Comparison of ENCODE assay signal across 27 mouse cellular contexts in genomic region chr19:59337872-59338681, GRCm38 (mm10). TPM values are rescaled to one million over a fixed set of nuclear protein-coding genes. Genes with fewer than 3 reads are reported as not detected.
DNase-seq lines count a peak whose midpoint lies in the region; ATAC-seq and TF ChIP-seq lines count a peak whose summit lies in the region.
"Had no signal": no experiment of that assay in that cellular context is flagged by ENCODE, and none has a peak within 500 bp of the region (broad histone marks: within the 10 kb centered on the region; RNA-seq: fewer than 3 reads in every experiment).

No protein-coding gene starts in this region.

- TF ChIP-seq CTCF in lung, postnatal 0 days (IDR thresholded peaks at IDR 0.05) = no peak
- TF ChIP-seq CTCF in Patski (IDR thresholded peaks at IDR 0.05) = no peak

- H3K4me2 ChIP-seq in lung, postnatal 0 days (replicated peaks; ENCODE audit: low read depth, low read length) = no peak overlapping the region
- no peak overlapping the region for H3K4me2 ChIP-seq in liver, embryonic 12.5 days
- H3K4me2 ChIP-seq: heart, embryonic 15.5 days; hindbrain, embryonic 14.5 days; lung, embryonic 15.5 days; midbrain, embryonic 12.5 days; neural tube, embryonic 12.5 days; stomach, embryonic 15.5 days had no signal

- POLR2A ChIA-PET in Patski (lab: Charles Lee) = interaction anchor here (0.6 kb wide), 1 partner anchor 12 kb away, joined by 3 read pairs; no protein-coding TSS in a partner anchor

- peak; percentile 44; the same call in 1 of the 2 replicates for ATAC-seq in lung, postnatal 0 days
- peak; percentile 65 for ATAC-seq in Patski
- no peak for ATAC-seq in liver, embryonic 12.5 days
- ATAC-seq in monocyte, adult 5-6 weeks (replicated peaks; ENCODE audit: insufficient number of reproducible peaks, low FRiP score, low TSS enrichment, poor library complexity, severe bottlenecking) = no peak
- ATAC-seq: activated CD4-positive, CD25-positive, alpha-beta regulatory T cell, adult 4 months; inflammation-experienced regulatory T-cells, adult 6 months had no signal

- CTCF ChIA-PET in Patski (lab: Charles Lee) = no interaction called here

- H3K4me1 ChIP-seq in lung, postnatal 0 days (ENCODE audit: insufficient read depth, low read depth, low read length) = peaks cover 7% of the 10 kb centered on the region; the same call in 1 of the 2 replicates
- peaks cover 72% of the 10 kb centered on the region for H3K4me1 ChIP-seq in liver, embryonic 12.5 days
- H3K4me1 ChIP-seq: stomach, embryonic 15.5 days had no signal

- no peak overlapping the region for H3K27ac ChIP-seq in lung, postnatal 0 days (ENCODE audit: low read length)
- H3K27ac ChIP-seq in liver, embryonic 12.5 days = 0 out of 2 replicates have a peak overlapping the region, but pooled peaks have one; percentile 48
- H3K27ac ChIP-seq: embryonic facial prominence, embryonic 10.5 days; forebrain, embryonic 10.5 days; heart, embryonic 15.5 days; hindbrain, embryonic 14.5 days; left cerebral cortex, adult 2 months; liver, embryonic 14.5 days; lung, embryonic 15.5 days; midbrain, embryonic 12.5 days; neural tube, embryonic 12.5 days; stomach, embryonic 15.5 days had no signal

- 79% methylated on average over 3 of the region's 3 CpGs for WGBS in lung, postnatal 0 days
- WGBS in liver, embryonic 12.5 days (ENCODE audit: insufficient replicate concordance) = 63% methylated on average over 3 of the region's 3 CpGs

- no peaks in the 10 kb centered on the region for H3K36me3 ChIP-seq in lung, postnatal 0 days (ENCODE audit: insufficient read depth, low read length)
- H3K36me3 ChIP-seq in liver, embryonic 12.5 days = peaks cover 22% of the 10 kb centered on the region
- H3K36me3 ChIP-seq: heart, embryonic 15.5 days; midbrain, embryonic 12.5 days; neural tube, embryonic 12.5 days; stomach, embryonic 15.5 days had no signal

- no peaks in the 10 kb centered on the region for H3K9me3 ChIP-seq in lung, postnatal 0 days (ENCODE audit: low read length)
- no peaks in the 10 kb centered on the region for H3K9me3 ChIP-seq in liver, embryonic 12.5 days (replicated peaks)
- H3K9me3 ChIP-seq: embryonic facial prominence, embryonic 10.5 days; forebrain, embryonic 10.5 days; heart, embryonic 15.5 days; lung, embryonic 15.5 days; midbrain, embryonic 12.5 days; neural tube, embryonic 12.5 days; stomach, embryonic 15.5 days had no signal

- TF ChIP-seq EP300 in lung, postnatal 0 days (IDR thresholded peaks at IDR 0.05) = no peak

- in situ Hi-C loops in Patski (cut with MboI; ENCODE audit: low pct_unique_long_range_greater_than_20kb) = no loop called here

- no peaks in the 10 kb centered on the region for H3K27me3 ChIP-seq in lung, postnatal 0 days (replicated peaks; ENCODE audit: insufficient read depth, low read length)
- H3K27me3 ChIP-seq in Patski = no peaks in the 10 kb centered on the region
- H3K27me3 ChIP-seq in liver, embryonic 12.5 days (replicated peaks) = no peaks in the 10 kb centered on the region
- H3K27me3 ChIP-seq: heart, embryonic 15.5 days; lung, embryonic 15.5 days; midbrain, embryonic 12.5 days; neural tube, embryonic 12.5 days; stomach, embryonic 15.5 days had no signal

- DNase-seq in lung, postnatal 0 days (ENCODE audit: low spot score) = peak; percentile 54
- DNase-seq in lung, postnatal 14 days = no peak
- no peak for DNase-seq in Patski (ENCODE audit: low read depth, low spot score)
- no peak for DNase-seq in ovary, postnatal 10 days (ENCODE audit: low spot score)
- DNase-seq in thymus, postnatal 14 days = no peak
- DNase-seq in cerebellum, postnatal 14 days = no peak
- DNase-seq: adrenal gland, adult 8-10 months; cerebellum, adult 2 months; gastrocnemius, postnatal 36 days; heart, postnatal 36 days; kidney, adult 18-20 months; kidney, postnatal 10 days; thymus, postnatal 36 days had no signal

- H3K9ac ChIP-seq in lung, postnatal 0 days (replicated peaks; ENCODE audit: low read depth) = no peak overlapping the region
- no peak overlapping the region for H3K9ac ChIP-seq in liver, embryonic 12.5 days
- H3K9ac ChIP-seq: heart, embryonic 15.5 days; hindbrain, embryonic 14.5 days; liver, embryonic 14.5 days; lung, embryonic 15.5 days; midbrain, embryonic 12.5 days; neural tube, embryonic 12.5 days; stomach, embryonic 15.5 days had no signal

- no peak overlapping the region for H3K4me3 ChIP-seq in lung, postnatal 0 days (ENCODE audit: low read depth, low read length)
- H3K4me3 ChIP-seq in liver, embryonic 12.5 days = no peak overlapping the region
- H3K4me3 ChIP-seq: embryonic facial prominence, embryonic 10.5 days; forebrain, embryonic 10.5 days; heart, embryonic 15.5 days; left cerebral cortex, adult 2 months; lung, embryonic 15.5 days; midbrain, embryonic 12.5 days; neural tube, embryonic 12.5 days; stomach, embryonic 15.5 days had no signal

RNA-seq across cellular contexts. Expression of gene Pdzd8, which starts 7.5 kb away (rescaled TPM):
- 6.3 and 6.8 TPM in 2 replicates for polyA plus RNA-seq in lung, postnatal 0 days (2015; fragmentation: Nextera tagmentation; extraction: Ambion mirVana)
- 38.5 TPM for polyA plus RNA-seq in Patski (2021)
- 9.1 and 9.7 TPM in 2 replicates for polyA plus RNA-seq in liver, embryonic 12.5 days (2016; fragmentation: Nextera tagmentation; extraction: Ambion mirVana)
- total RNA-seq in monocyte, adult 5-6 weeks (2017) = 54.7 to 72.0 TPM (median 56.5 TPM) in 3 replicates

RNA-seq across cellular contexts. Expression of gene Rps12-ps3, which starts 16.0 kb away (rescaled TPM):
- 24.0 and 25.3 TPM in 2 replicates for polyA plus RNA-seq in lung, postnatal 0 days (2015; fragmentation: Nextera tagmentation; extraction: Ambion mirVana)
- 1,107 TPM for polyA plus RNA-seq in Patski (2021)
- polyA plus RNA-seq in liver, embryonic 12.5 days (2016; fragmentation: Nextera tagmentation; extraction: Ambion mirVana) = 8.7 and 15.2 TPM in 2 replicates
- 191 to 497 TPM (median 426 TPM) in 3 replicates for total RNA-seq in monocyte, adult 5-6 weeks (2017)

Comparison
In these comparisons a context has a peak if more than half of its experiments do, and no peak if none do; other contexts are left out.
1. ATAC-seq: peak in lung, postnatal 0 days (single experiment) and Patski (single experiment); none in liver, embryonic 12.5 days (single experiment) and monocyte, adult 5-6 weeks (single experiment).
2. RNA of gene Rps12-ps3, which starts 16.0 kb away (polyA plus RNA-seq): 1,107 TPM in Patski (single experiment); 24.0 to 25.3 TPM in lung, postnatal 0 days and 8.7 to 15.2 TPM in liver, embryonic 12.5 days; every median in the first group is over 10 times any median in the second.